Mouse (Mus musculus) heart, embryonic 11.5 days (tissue): Measurements from ENCODE around the gene Pacs1. TPM values are rescaled to one million over a fixed set of nuclear protein-coding genes. Genes with fewer than 3 reads are reported as not detected.

Source experiments
- ATAC-seq: fragments of 200-750 bp; cut with Nextera tagmentation; replicated peaks from 2 replicates; pipeline ENCODE4 v1.8.0; 2017; ENCODE audit warnings: moderate library complexity; ENCODE audit not compliant: insufficient number of reproducible peaks, low FRiP score, low TSS enrichment
- H3K27ac ChIP-seq: fragments of 300-500 bp; sonication (generic); 2 replicates; pipeline ENCODE4 v1.5.1; 2014; ENCODE audit warnings: mild to moderate bottlenecking, low read depth, low read length
- H3K27me3 ChIP-seq: fragments of 300-500 bp; sonication (generic); 2 replicates; pipeline ENCODE4 v1.6.1; 2014; ENCODE audit warnings: mild to moderate bottlenecking, low read length, mixed read lengths; ENCODE audit not compliant: control insufficient read depth, insufficient read depth
- H3K36me3 ChIP-seq: fragments of 300-500 bp; sonication (generic); 2 replicates; pipeline ENCODE4 v1.6.1; 2014; ENCODE audit warnings: mild to moderate bottlenecking, low read length, moderate library complexity, mixed read lengths; ENCODE audit not compliant: control insufficient read depth, insufficient read depth
- H3K4me1 ChIP-seq: fragments of 300-500 bp; sonication (generic); 2 replicates; pipeline ENCODE4 v1.6.1; 2014; ENCODE audit warnings: low read length; ENCODE audit not compliant: control insufficient read depth, insufficient read depth
- H3K4me2 ChIP-seq: fragments of 300-500 bp; sonication (generic); 2 replicates; pipeline ENCODE4 v1.6.1; 2014; ENCODE audit warnings: mild to moderate bottlenecking, moderate library complexity
- H3K4me3 ChIP-seq: fragments of 300-500 bp; sonication (generic); 2 replicates; pipeline ENCODE4 v1.5.1; 2014; ENCODE audit warnings: low read depth, low read length
- H3K9ac ChIP-seq: fragments of 300-500 bp; sonication (generic); 2 replicates; pipeline ENCODE4 v1.6.1; 2014; ENCODE audit warnings: mild to moderate bottlenecking, low read depth, low read length, moderate library complexity
- H3K9me3 ChIP-seq: fragments of 300-500 bp; sonication (generic); replicated peaks from 2 replicates; pipeline ENCODE4 v1.6.1; 2016; ENCODE audit warnings: low read length; ENCODE audit not compliant: control insufficient read depth
- WGBS: fragments of 180-500 bp; shearing (Covaris S2); extraction: QIAGEN DNeasy Blood & Tissue Kit; methylation state at CpG from one replicate; pipeline ENCODE4 v1.1.7; 2014; ENCODE audit not compliant: insufficient replicate concordance; 5-methylcytosine and 5-hydroxymethylcytosine counted together
- polyA plus RNA-seq: library from polyadenylated mRNA; unstranded; fragments of >200 nt; fragmentation: Nextera tagmentation; extraction: Ambion mirVana; gene quantifications from 2 replicates; pipeline ENCODE4 v1.2.1, GENCODE M21; 2014

The Pacs1 gene
- polyA plus RNA-seq, 1 experiment from 2014 or later = 22.8 TPM

GRCm38 (mm10) chr19:5297903-5298800, 25.2 kb upstream of the Pacs1 start, which contains the start of gene Gal3st3:
Gene Gal3st3, plus strand, starts transcription at chr19:5298331.
- Histone ChIP-seq H3K9me3 (no peaks in the 10 kb centered on the region), H3K27ac (no peak within 1 kb of the TSS), H3K4me2 (peak within 1 kb of the TSS; percentile 61), H3K9ac (peak within 1 kb of the TSS; percentile 56), H3K36me3 (peaks cover under 1% of the 10 kb centered on the region), H3K4me1 (peaks cover 22% of the 10 kb centered on the region), H3K27me3 (0 out of 2 replicates have a peak, but pooled peaks cover 3% of the 10 kb centered on the region), H3K4me3 (peak within 1 kb of the TSS; percentile 42)
- no peak for ATAC-seq
- 7% methylated on average over 32 of the region's 32 CpGs for WGBS

- H3K4me2 ChIP-seq = peak overlapping the region; percentile 76; the same call in 1 of the 2 replicates
- H3K9me3 ChIP-seq = no peaks in the 10 kb centered on the region
- H3K9ac ChIP-seq = no peak overlapping the region
- no peak for ATAC-seq
- no peak overlapping the region for H3K27ac ChIP-seq
- WGBS = 62% methylated on average over 5 of the region's 5 CpGs
- H3K27me3 ChIP-seq = 0 out of 2 replicates have a peak, but pooled peaks cover 3% of the 10 kb centered on the region
- H3K4me1 ChIP-seq = peaks cover 22% of the 10 kb centered on the region
- H3K4me3 ChIP-seq = no peak overlapping the region
- H3K36me3 ChIP-seq = peaks cover 12% of the 10 kb centered on the region
Observed at GRCm38 (mm10) chr19:5296630-5297029, 23.7 kb upstream of the Pacs1 start.

GRCm38 (mm10) chr19:5295736-5296075, 22.8 kb upstream of the Pacs1 start:
- Histone ChIP-seq H3K4me1 (peaks cover 22% of the 10 kb centered on the region), H3K4me3 (peak overlapping the region; percentile 95), H3K9me3 (no peaks in the 10 kb centered on the region), H3K27me3 (0 out of 2 replicates have a peak, but pooled peaks cover 3% of the 10 kb centered on the region), H3K4me2 (peak overlapping the region; percentile 76), H3K36me3 (peaks cover 17% of the 10 kb centered on the region), H3K27ac (peak overlapping the region; percentile 77), H3K9ac (peak overlapping the region; percentile 85)
- ATAC-seq = peak; percentile 54
- 4% methylated on average over 13 of the region's 13 CpGs for WGBS

GRCm38 (mm10) chr19:5294972-5295735, 22.2 kb upstream of the Pacs1 start, which contains the start of gene Sf3b2:
Gene Sf3b2, minus strand, starts transcription at chr19:5295455.
- peak within 1 kb of the TSS; percentile 95 for H3K4me3 ChIP-seq
- peak within 1 kb of the TSS; percentile 77 for H3K27ac ChIP-seq
- H3K9me3 ChIP-seq = no peaks in the 10 kb centered on the region
- peaks cover 22% of the 10 kb centered on the region for H3K36me3 ChIP-seq
- H3K9ac ChIP-seq = peak within 1 kb of the TSS; percentile 91
- H3K27me3 ChIP-seq = 0 out of 2 replicates have a peak, but pooled peaks cover 3% of the 10 kb centered on the region
- WGBS = under 1% methylated on average over 46 of the region's 46 CpGs
- peaks cover 22% of the 10 kb centered on the region for H3K4me1 ChIP-seq
- ATAC-seq = peak; percentile 89
- H3K4me2 ChIP-seq = peak within 1 kb of the TSS; percentile 76

GRCm38 (mm10) chr19:5278381-5278780, 5.5 kb upstream of the Pacs1 start:
- H3K9ac ChIP-seq = no peak overlapping the region
- H3K27ac ChIP-seq = no peak overlapping the region
- H3K36me3 ChIP-seq = peaks cover 56% of the 10 kb centered on the region
- no peaks in the 10 kb centered on the region for H3K9me3 ChIP-seq
- no peak overlapping the region for H3K4me3 ChIP-seq
- ATAC-seq = no peak
- no peaks in the 10 kb centered on the region for H3K27me3 ChIP-seq
- 84% methylated on average over 8 of the region's 8 CpGs for WGBS
- H3K4me2 ChIP-seq = no peak overlapping the region
- H3K4me1 ChIP-seq = peaks cover 10% of the 10 kb centered on the region

GRCm38 (mm10) chr19:5277140-5277539, 4.2 kb upstream of the Pacs1 start:
- H3K27ac ChIP-seq = no peak overlapping the region
- no peak for ATAC-seq
- 87% methylated on average over 3 of the region's 3 CpGs for WGBS

GRCm38 (mm10) chr19:5276531-5276930, 3.6 kb upstream of the Pacs1 start:
- Histone ChIP-seq H3K4me1 (peaks cover 14% of the 10 kb centered on the region), H3K4me3 (no peak overlapping the region), H3K36me3 (peaks cover 54% of the 10 kb centered on the region), H3K4me2 (no peak overlapping the region), H3K27me3 (no peaks in the 10 kb centered on the region), H3K27ac (no peak overlapping the region), H3K9ac (no peak overlapping the region), H3K9me3 (no peaks in the 10 kb centered on the region)
- ATAC-seq = no peak
- 91% methylated on average over 2 of the region's 2 CpGs for WGBS

More at GRCm38 (mm10) chr19:5277140-5277539, 4.2 kb upstream of the Pacs1 start:
- no peak overlapping the region for H3K4me2 ChIP-seq
- peaks cover 54% of the 10 kb centered on the region for H3K36me3 ChIP-seq
- no peak overlapping the region for H3K9ac ChIP-seq
- H3K4me1 ChIP-seq = peaks cover 11% of the 10 kb centered on the region
- no peaks in the 10 kb centered on the region for H3K9me3 ChIP-seq
- H3K4me3 ChIP-seq = no peak overlapping the region
- H3K27me3 ChIP-seq = no peaks in the 10 kb centered on the region

- ATAC-seq = no peak
- Histone ChIP-seq H3K4me2 (no peak overlapping the region), H3K27ac (no peak overlapping the region), H3K36me3 (peaks cover 46% of the 10 kb centered on the region), H3K27me3 (no peaks in the 10 kb centered on the region), H3K4me1 (peaks cover 14% of the 10 kb centered on the region), H3K9ac (no peak overlapping the region), H3K4me3 (no peak overlapping the region), H3K9me3 (no peaks in the 10 kb centered on the region)
- 89% methylated on average over 5 of the region's 5 CpGs for WGBS
Observed at GRCm38 (mm10) chr19:5275736-5276135, 2.8 kb upstream of the Pacs1 start.
